Mouse (Mus musculus) spleen, adult 2 months (tissue): ENCODE measurements at regions not wholly inside any gene's neighbourhood (a gene's known extent, or its start where the extent isn't known, plus 50 kb on each side); places are given as distances from the start of the nearest gene placed in this dataset.

Experiments used
- DNase-seq, 2 experiments: peaks; one replicate each; pipeline versions ENCODE4 v3.0.0 to v3.0.0-alpha.2; 2012 to 2021; ENCODE audit warnings: low spot score in 2 of 2, low read depth in 1 of 2
- H3K27ac ChIP-seq: fragments of 200-500 bp; 2 replicates; pipeline ENCODE4 v1.5.1; 2012; ENCODE audit warnings: low read length, inconsistent platforms; ENCODE audit not compliant: insufficient read depth
- H3K27me3 ChIP-seq: fragments of 200-500 bp; 2 replicates; pipeline ENCODE4 v1.6.1; 2012; ENCODE audit warnings: mild to moderate bottlenecking, moderate library complexity, low read length, inconsistent platforms; ENCODE audit not compliant: control insufficient read depth, insufficient read depth
- H3K36me3 ChIP-seq: fragments of 200-500 bp; 2 replicates; pipeline ENCODE4 v1.6.1; 2012; ENCODE audit warnings: mild to moderate bottlenecking, low read length, inconsistent platforms; ENCODE audit not compliant: control insufficient read depth, insufficient read depth
- H3K4me1 ChIP-seq: fragments of 200-500 bp; 2 replicates; pipeline ENCODE4 v1.6.1; 2011; ENCODE audit warnings: inconsistent platforms; ENCODE audit not compliant: control insufficient read depth, insufficient read depth, insufficient read length
- H3K4me3 ChIP-seq: fragments of 200-500 bp; 2 replicates; pipeline ENCODE4 v1.5.1; 2011; ENCODE audit warnings: mild to moderate bottlenecking, inconsistent platforms; ENCODE audit not compliant: insufficient read depth, insufficient read length; ENCODE audit errors: extremely low read depth
- CTCF ChIP-seq: fragments of 200-500 bp; IDR thresholded peaks from 2 replicates; pipeline ENCODE4 v1.5.1; 2011; ENCODE audit warnings: mild to moderate bottlenecking, inconsistent platforms; ENCODE audit not compliant: insufficient read depth, insufficient read length, insufficient replicate concordance; ENCODE audit errors: extremely low read depth
- POLR2A ChIP-seq: fragments of 200-500 bp; IDR thresholded peaks from 2 replicates; pipeline ENCODE4 v1.6.1; 2011; ENCODE audit warnings: low read depth, low read length, inconsistent platforms
- WGBS: fragments of 180-500 bp; shearing (Covaris S2); methylation state at CpG from one replicate; pipeline ENCODE4 v1.1.7; 2018; 5-methylcytosine and 5-hydroxymethylcytosine counted together

- H3K36me3 ChIP-seq = no peaks in the 10 kb centered on the region
- no peaks in the 10 kb centered on the region for H3K4me1 ChIP-seq
- DNase-seq = no peak
- H3K27me3 ChIP-seq = no peaks in the 10 kb centered on the region
- H3K4me3 ChIP-seq = no peak overlapping the region
- no peak overlapping the region for H3K27ac ChIP-seq
- no peak for TF ChIP-seq POLR2A
- no peak for TF ChIP-seq CTCF
These were observed 1357.9 kb downstream of the Slc22a22 start for GRCm38 (mm10) chr15:56119287-56120065.

GRCm38 (mm10) chr15:56108313-56108712 is 1369.1 kb downstream of the Slc22a22 start:
- H3K27ac ChIP-seq = no peak overlapping the region
- 71% methylated on average over 2 of the region's 2 CpGs for WGBS
- DNase-seq = no peak
- H3K4me3 ChIP-seq = no peak overlapping the region
- no peak for TF ChIP-seq CTCF
- TF ChIP-seq POLR2A = no peak
- H3K4me1 ChIP-seq = no peaks in the 10 kb centered on the region
- no peaks in the 10 kb centered on the region for H3K36me3 ChIP-seq
- H3K27me3 ChIP-seq = no peaks in the 10 kb centered on the region

GRCm38 (mm10) chr15:56107719-56108118 is 1369.7 kb downstream of the Slc22a22 start:
- Histone ChIP-seq H3K27ac (no peak overlapping the region), H3K27me3 (no peaks in the 10 kb centered on the region), H3K4me3 (no peak overlapping the region), H3K36me3 (no peaks in the 10 kb centered on the region), H3K4me1 (no peaks in the 10 kb centered on the region)
- 91% methylated on average over 4 of the region's 4 CpGs for WGBS
- no peak for DNase-seq
- no peak for TF ChIP-seq CTCF
- no peak for TF ChIP-seq POLR2A

GRCm38 (mm10) chr15:56100133-56100735 is 1377.2 kb downstream of the Slc22a22 start:
- Histone ChIP-seq H3K27me3 (no peaks in the 10 kb centered on the region), H3K4me1 (no peaks in the 10 kb centered on the region), H3K27ac (no peak overlapping the region), H3K36me3 (no peaks in the 10 kb centered on the region), H3K4me3 (no peak overlapping the region)
- TF ChIP-seq CTCF = no peak
- TF ChIP-seq POLR2A = no peak
- 92% methylated on average over 3 of the region's 3 CpGs for WGBS
- no peak for DNase-seq

- no peak for DNase-seq
- Histone ChIP-seq H3K4me1 (no peaks in the 10 kb centered on the region), H3K27me3 (no peaks in the 10 kb centered on the region), H3K36me3 (no peaks in the 10 kb centered on the region), H3K4me3 (no peak overlapping the region), H3K27ac (no peak overlapping the region)
- TF ChIP-seq CTCF (no peak), POLR2A (no peak)
- 69% methylated on average over 11 of the region's 11 CpGs for WGBS
These were observed 1399.4 kb downstream of the Slc22a22 start for GRCm38 (mm10) chr15:56077838-56078567.

- H3K4me3 ChIP-seq = no peak overlapping the region
- 56% methylated on average over 1 of the region's 1 CpGs for WGBS
- no peak for DNase-seq
- no peaks in the 10 kb centered on the region for H3K4me1 ChIP-seq
- H3K27me3 ChIP-seq = no peaks in the 10 kb centered on the region
- TF ChIP-seq POLR2A (no peak), CTCF (no peak)
- H3K27ac ChIP-seq = no peak overlapping the region
- H3K36me3 ChIP-seq = no peaks in the 10 kb centered on the region
These were observed 1400.3 kb downstream of the Slc22a22 start for GRCm38 (mm10) chr15:56077081-56077480.
